26 mouse cellular contexts compared by ENCODE assay signal in the genomic region with DNA sequence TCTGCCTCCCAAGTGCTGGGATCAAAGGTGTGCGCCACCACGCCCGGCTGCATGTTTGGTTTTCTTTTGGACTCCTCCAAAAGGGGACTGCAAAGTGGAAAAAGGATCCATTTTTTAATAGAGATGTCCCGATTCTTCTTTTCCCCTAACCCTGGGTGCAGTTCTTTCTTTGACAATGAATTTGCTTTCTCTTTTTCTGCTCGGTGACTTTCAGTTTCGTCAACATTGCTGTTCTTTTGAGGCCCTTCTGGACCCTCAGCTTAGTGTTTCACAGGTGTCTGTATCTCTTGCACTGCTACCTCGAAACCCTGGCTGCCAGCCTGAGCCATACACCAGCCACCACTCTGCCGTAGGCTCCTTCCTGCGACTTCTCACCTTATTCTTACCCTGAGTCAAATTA.
"Had no signal": no experiment of that assay in that cellular context is flagged by ENCODE, and none has a peak within 500 bp of the region (broad histone marks: within the 10 kb centered on the region; RNA-seq: fewer than 3 reads in every experiment).

No protein-coding gene starts in this region.

- DNase-seq: gastrocnemius, postnatal 14 days; gastrocnemius, postnatal 36 days; heart, adult 11 months; heart, adult 2 months; heart, postnatal 14 days; heart, postnatal 36 days; kidney, adult 18-20 months; kidney, adult 8-10 months; kidney, postnatal 10 days; kidney, postnatal 25 days; kidney, postnatal 4 days; layer of hippocampus, adult 9-11 months; liver, embryonic 13.5 days had no signal

- H3K9me3 ChIP-seq: heart, embryonic 13.5 days; heart, embryonic 15.5 days; hindbrain, embryonic 13.5 days; hindbrain, embryonic 15.5 days; intestine, embryonic 15.5 days; limb, embryonic 10.5 days; limb, embryonic 12.5 days; liver, embryonic 13.5 days had no signal

- H3K27ac ChIP-seq: heart, adult 2 months; heart, embryonic 15.5 days; hindbrain, embryonic 13.5 days; hindbrain, embryonic 15.5 days; hindbrain, postnatal 0 days; intestine, embryonic 15.5 days; layer of hippocampus, adult 2 months; left cerebral cortex, adult 2 months; limb, embryonic 10.5 days; limb, embryonic 12.5 days had no signal

- H3K4me3 ChIP-seq: heart, adult 2 months; heart, embryonic 13.5 days; heart, embryonic 15.5 days; hindbrain, embryonic 13.5 days; hindbrain, embryonic 15.5 days; intestine, embryonic 15.5 days; layer of hippocampus, adult 2 months; left cerebral cortex, adult 2 months; limb, embryonic 10.5 days; limb, embryonic 12.5 days; liver, embryonic 13.5 days had no signal

- H3K36me3 ChIP-seq: liver, embryonic 13.5 days had no signal

- H3K27me3 ChIP-seq: heart, embryonic 13.5 days; heart, embryonic 15.5 days; hindbrain, embryonic 13.5 days; hindbrain, embryonic 15.5 days; intestine, embryonic 15.5 days; limb, embryonic 12.5 days had no signal

- H3K4me2 ChIP-seq: heart, embryonic 11.5 days; heart, embryonic 13.5 days; heart, embryonic 15.5 days; hindbrain, embryonic 13.5 days; hindbrain, embryonic 15.5 days; intestine, embryonic 15.5 days; limb, embryonic 12.5 days; liver, embryonic 13.5 days had no signal

- H3K4me1 ChIP-seq: hindbrain, embryonic 13.5 days; hindbrain, embryonic 15.5 days; intestine, embryonic 15.5 days had no signal

- ATAC-seq: hindbrain, postnatal 0 days; inflammation-experienced regulatory T-cells, adult 6 months; intestine, embryonic 15.5 days; intestine, postnatal 0 days had no signal

- H3K9ac ChIP-seq: heart, embryonic 13.5 days; heart, embryonic 15.5 days; hindbrain, embryonic 13.5 days; hindbrain, embryonic 15.5 days; intestine, embryonic 15.5 days; limb, embryonic 12.5 days; liver, embryonic 13.5 days had no signal
